Mouse (Mus musculus) C2C12 (cell line): ENCODE data around the gene Btbd11.

Experiments
- CTCF ChIP-seq: IDR thresholded peaks from one replicate; pipeline ENCODE4 v1.5.1; 2011; ENCODE audit not compliant: control insufficient read depth, insufficient read depth, insufficient read length
- FOSL1 ChIP-seq: IDR thresholded peaks from one replicate; pipeline ENCODE4 v1.8.0; 2011; ENCODE audit warnings: mild to moderate bottlenecking, low read length; ENCODE audit not compliant: poor library complexity, insufficient read depth, severe bottlenecking
- MAX ChIP-seq: IDR thresholded peaks from one replicate; pipeline ENCODE4 v1.6.1; 2011; ENCODE audit warnings: mild to moderate bottlenecking, control low read depth
- MYOG ChIP-seq: IDR thresholded peaks from one replicate; pipeline ENCODE4 v1.6.1; 2011; ENCODE audit not compliant: control insufficient read depth, insufficient read length; ENCODE audit errors: extremely low read depth
- USF1 ChIP-seq: IDR thresholded peaks from one replicate; pipeline ENCODE4 v1.6.1; 2011; ENCODE audit warnings: low read depth, mild to moderate bottlenecking, control low read depth, moderate library complexity

DNA sequence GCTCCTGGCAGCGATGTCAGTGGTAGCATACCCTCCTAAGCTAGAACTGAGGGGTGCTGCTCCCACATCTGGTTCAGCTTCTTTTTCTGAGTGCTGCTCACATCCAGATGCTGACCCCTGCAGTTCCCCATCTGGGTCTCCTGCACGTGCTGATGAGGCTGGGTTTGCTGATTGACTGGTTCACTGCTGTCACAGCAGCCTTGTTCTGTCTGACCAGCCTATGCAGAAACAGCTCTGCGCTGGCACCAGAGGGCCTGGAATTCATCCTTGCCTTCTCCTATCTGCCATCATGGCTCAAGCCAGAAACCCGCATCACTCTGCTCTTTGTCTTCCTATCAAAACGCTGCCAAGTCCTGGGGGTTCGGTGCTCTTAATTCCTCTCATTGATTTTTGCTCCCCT is 95.9 kb downstream of the Btbd11 start:
- TF ChIP-seq MAX (no peak), USF1 (no peak), CTCF (no peak), FOSL1 (no peak), MYOG (no peak)
